Mouse (Mus musculus): ENCODE results near the gene Cir1.
A peak's percentile ranks its signal among the peaks of the same experiment; 100 is the strongest.

Cir1 gene

GRCm38 (mm10) chr2:73272351-73273248, 39.9 kb downstream of the Cir1 start:
- DNase-seq = peak in 1 of 2 experiments; percentile 36

DNA sequence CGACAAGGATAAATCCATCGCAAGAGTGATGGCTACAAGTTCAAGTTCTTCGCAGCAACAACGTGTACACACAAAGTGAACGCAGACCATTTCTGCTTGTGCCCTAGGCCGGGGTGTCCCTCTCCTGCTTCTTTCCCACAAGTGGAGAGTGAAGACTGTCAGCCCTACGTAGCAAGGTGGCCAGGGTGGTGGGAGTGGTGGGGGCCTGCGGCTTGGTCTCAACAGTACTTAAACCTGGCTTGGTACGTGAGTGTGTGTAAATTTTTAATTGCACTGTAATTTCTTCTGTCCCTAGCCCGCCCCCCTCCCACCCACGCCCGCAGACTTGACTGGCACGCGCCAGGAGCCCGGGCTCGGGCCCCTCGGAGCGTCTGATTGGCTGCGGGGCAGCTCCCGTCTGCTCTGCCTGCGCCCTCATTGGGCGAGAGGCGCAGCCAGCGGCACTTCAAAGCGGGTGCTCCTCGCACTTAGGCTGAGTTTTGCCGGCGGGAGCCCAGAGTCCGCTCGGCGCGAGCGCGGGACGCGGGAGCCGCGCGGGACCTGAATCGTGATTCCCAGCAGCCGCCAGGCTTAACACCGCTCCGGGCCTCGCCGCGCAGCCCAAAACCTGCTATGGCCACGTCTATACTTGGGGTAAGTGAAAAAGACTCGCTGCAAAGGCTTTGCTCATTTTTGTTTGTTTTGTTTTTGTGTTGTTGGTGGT, 40.9 kb downstream of the Cir1 start, which contains the start of gene Sp9:
TSS of gene Sp9 (plus strand) at position 467 of the 703 bp plus-strand sequence.
- DNase-seq = peak in 1 of 2 experiments; percentile 47

DNA sequence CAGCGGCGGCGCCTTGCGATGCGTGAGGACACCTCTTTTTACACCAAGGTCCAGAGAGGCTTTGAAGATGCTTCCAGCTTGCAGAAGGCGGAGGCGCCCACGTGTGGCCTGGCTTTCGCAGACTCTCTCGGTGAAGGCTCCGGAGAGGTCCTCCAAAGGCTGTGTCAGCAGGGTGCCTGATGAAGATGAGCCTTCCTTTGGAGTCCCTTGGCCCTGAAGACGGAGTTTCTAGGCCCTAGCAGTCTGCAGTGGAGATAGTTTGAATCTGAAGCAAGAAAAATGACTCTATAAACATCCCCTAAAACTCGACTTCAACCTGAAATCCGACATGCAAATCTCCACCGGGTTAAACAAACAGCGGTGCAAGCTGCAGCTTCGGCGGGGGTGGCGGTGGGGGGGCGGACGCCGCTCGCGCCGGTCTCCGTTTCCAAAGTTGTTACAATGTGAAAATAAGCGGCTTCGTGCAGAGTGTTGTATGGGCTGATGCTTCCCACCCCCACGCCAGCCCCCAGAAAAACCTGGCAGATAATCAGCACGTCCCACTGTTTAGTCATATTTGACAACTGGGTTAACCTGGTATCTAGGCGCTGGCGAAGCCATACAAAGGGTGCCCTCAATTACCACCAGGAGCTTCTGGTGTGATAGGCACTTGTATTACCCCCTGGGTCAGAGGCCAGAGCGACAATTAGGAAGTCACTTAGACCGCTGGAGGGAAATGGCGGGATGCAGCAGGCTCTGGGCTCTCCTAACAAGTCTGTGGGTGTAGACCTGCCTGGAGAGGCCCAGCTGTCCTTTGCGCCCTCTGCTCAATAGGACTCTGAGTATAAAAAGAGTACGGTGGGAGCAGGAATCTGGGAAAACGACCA, 41.7 kb downstream of the Cir1 start:
- peak in 1 of 2 experiments; percentile 47 for DNase-seq

DNA sequence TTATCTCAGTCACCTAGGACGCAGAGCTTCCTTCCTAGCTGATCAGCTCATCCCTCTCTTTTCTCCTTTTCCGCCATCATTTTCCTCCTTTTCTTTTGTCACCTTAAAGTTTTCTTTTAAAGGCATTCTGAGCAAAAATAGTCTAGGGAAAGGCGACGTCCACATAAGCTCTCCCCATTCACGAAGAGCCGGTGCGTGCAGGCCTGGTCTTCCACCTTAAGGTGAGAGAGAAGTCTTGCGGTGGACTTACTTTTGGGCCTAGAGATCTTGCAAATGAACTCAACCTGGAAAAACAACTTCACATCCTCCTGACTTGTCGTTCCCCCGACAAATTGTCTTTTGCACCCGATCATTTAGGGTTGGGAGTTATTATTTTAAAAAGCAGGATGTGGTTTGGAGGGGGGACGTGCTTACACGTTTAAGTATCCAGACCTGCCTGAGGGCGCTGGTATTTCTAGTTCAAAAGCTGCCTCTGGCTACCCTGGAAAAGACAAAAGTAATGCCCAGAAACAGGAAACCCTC, 42.4 kb downstream of the Cir1 start:
- no peak for DNase-seq

DNA sequence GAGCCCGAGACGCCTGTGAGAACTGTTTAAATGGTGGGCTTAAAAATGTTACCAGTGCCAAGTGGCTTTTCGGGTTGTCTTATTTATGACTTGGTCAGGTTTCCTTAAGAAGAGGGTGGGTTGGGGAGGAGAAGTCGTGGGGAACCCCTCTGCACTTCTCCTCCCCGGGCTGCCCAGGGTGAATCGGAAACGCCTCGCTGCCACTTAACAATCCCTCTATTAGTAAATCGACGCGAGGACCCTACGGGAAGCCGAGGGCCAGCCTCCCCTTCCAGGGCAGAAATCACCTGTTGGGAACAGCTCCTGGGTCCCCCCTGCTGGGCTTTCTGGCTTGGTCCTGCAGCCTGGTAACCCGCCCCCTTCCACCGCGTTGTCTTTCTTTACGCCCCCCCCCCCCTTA, 42.8 kb downstream of the Cir1 start:
- no peak for DNase-seq

DNA sequence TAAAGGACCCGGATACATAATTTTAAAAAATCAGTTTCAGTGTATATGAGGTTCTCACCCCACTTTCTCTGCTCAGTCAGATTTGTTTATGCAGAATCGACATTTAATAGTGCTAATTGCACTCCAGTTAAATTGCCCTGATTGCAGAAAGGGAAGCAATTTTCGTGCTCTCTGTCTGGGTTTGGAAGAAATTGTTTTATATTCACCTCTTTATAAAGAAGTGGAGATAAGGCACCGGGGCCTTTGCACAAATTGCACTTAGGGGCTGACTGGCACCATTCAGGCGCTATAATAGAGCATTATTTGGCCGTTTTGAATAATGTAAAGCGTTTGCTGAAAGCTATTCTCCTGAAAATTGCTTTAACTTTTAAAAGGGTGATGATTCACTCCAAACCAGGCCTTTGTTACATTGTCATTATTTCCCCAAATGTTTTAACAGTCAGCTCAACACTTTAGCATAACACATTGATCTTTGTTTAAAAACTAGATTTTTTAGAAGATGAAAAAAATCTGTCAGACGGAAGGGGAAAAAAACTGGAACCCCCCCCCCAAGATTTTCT, 43.6 kb downstream of the Cir1 start:
- DNase-seq = no peak

GRCm38 (mm10) chr2:73268281-73268680, 44.2 kb downstream of the Cir1 start:
- no peak for DNase-seq

DNA sequence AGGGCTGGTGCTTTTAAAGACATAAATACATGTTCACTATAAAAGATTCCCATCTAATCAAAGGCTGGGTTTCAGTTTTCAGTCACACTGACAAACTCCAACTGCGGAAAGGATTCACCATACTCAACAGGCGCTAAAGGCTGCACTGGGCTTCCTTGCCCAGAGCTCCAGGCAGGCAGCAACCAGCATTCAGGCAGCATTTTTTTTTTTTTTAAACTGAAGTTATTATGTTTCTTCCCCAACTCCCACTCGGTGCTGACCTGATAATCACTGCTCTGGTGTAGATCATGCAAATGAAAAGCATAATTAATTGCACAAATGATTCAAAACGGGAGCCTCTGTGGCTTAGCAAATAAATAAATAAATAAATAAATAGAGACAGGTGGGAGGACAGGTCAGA, 44.7 kb downstream of the Cir1 start:
- DNase-seq = no peak

DNA sequence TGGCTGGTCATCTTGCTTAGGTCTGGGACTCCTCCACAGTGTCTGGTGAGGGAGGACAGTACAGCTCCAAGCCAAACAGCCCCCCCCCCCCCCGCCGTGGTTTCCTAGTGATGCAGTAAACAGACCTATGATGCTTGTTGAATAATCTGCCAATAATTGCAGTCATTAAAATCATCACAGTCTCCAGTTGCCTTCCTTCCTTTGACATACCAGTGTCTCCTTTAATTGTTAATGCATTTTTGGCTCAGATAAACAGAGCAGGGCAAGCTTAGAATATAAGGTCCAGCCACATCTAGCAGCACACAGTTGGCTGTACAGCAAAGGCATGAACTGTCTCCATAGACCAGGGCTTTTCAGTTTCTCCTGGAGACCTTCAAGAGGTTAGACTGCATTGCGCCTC, 45.3 kb downstream of the Cir1 start:
- no peak for DNase-seq

DNA sequence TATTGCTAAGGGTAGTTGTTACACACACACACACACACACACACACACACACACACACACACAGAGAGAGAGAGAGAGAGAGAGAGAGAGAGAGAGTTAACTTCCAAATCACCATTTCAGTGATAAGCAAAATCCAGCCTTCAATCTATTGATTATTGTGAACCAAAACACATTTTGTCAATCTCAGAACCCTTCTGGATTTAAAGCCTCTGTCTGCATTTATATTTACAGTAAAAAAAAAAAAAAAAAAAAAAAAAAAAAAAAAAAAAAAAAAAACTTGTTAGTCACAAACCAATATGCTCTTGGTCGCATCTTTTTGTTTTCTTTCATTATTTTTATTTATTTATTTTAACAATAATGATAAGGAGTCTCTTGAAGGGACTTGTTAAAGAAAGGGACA, 45.9 kb downstream of the Cir1 start:
- no peak for DNase-seq

- no peak for DNase-seq
These were observed 46.5 kb downstream of the Cir1 start for GRCm38 (mm10) chr2:73266011-73266410.

DNA sequence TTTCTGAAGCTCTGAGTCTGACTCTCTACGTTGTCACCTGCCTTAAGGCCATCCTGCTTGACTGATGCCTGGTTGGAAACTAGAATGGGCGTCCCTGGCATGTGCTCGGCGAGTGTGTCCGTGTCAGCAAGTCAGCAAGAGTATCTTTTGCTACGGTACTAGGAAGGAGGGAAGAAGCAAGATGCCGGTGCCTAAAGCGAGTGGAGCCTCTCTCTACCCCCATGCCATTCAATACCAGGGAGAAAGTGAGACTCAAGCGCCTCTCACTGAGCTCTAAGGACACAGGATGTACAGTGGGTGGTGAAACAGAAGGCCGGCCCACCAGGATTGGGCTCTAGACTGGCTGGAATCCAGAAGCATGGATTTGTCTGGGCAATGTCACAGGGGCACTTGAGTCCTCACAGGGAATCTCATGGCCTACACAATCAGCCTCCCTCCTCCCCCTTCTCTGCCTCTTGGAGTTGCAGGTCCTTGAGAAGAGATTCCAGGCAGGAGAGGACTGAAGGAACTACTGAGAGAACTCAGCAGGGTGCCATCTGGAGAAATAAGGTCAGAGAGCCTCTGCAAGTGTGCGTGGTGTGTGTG, 47.8 kb downstream of the Cir1 start:
- DNase-seq = no peak

DNA sequence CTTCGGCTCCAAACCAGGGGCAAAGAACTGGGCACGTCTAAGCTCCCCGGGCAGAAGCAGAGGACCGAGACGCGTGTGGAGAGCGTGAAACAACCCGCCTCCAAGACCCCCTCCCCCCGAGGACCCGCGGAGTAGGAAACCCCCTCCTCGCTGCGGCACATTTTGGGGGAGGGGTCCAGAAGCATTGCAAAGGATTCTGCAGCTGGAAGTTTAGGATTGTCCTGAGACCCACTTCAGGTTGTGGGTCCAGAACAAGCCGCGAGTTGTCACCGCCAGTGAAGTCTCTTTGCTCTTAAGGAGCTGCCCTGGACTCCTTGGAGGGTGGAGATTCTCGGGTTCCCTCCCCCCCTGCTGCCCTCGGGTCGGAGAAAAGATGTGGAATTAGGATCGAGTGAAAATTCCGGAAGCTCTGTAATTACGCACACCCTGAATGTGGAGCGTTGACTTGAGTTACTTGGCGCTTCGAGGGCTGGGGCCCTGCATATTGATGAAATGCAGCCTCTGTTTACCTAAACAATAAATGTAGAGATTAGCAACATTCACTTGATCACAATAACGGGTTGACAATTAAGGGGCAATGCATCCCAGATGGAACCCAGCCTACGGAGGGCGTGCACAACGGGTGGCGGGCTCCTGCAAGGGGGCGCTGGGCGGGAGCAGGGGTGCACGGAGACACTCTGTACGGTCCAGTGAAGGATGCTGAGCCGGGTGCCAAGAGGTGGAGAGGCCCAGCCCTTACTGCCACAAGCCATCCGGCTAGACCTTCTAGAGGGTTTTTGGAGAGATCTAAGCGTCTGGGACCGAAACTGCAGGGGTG, 48.5 kb downstream of the Cir1 start:
- no peak for DNase-seq

- DNase-seq = no peak
These were observed 49.2 kb downstream of the Cir1 start for GRCm38 (mm10) chr2:73263172-73263765.

GRCm38 (mm10) chr2:73248701-73249100, 63.8 kb downstream of the Cir1 start:
- no peak for DNase-seq

DNA sequence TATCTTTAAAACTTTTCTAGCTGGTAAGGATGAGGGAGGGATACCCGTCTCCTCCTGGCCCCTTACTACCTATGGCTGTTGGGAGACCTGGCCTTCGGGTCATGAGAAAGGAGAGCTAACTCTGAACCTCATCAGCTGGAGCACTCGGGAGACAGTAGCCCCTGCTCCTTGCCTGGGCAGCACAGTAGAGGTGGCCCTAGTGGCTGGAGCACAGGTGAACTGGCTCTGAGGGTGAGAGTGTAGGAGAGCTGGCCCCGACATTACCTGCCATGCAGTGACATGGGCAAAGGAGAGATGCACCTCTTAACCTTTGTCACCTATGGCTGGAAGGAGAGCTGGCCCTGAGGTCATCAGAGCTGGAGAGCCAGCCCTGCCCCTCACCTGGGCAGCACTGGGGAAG, 71.2 kb downstream of the Cir1 start:
- DNase-seq = no peak
